Mouse (Mus musculus): ENCODE data around the gene Phactr1. TPM values are rescaled to one million over a fixed set of nuclear protein-coding genes. Genes with fewer than 3 reads are reported as not detected.

The Phactr1 gene
- polyA plus RNA-seq, 1 experiment from 2014 or later, result 5.2 TPM

DNA sequence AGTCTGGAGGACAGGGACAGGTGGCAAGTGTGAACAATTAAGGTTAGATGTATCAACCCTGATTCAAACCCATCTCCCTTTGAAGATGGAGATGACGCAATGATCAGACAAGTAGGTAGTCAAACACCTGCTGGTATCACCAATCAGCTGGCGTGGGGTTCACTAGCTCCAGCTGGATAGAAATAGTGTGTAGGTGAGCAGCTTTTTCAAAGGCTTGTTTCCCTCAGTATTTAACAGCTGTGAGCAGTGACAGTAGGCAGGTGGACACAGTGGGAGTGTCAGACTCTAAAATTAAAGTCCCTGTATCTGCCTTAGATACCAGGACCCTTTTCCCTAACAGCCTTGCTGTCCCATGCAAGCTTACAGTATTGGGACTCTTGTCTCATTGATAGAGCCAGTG lies 221.4 kb downstream of the Phactr1 start:
- no peak overlapping the region for H3K27ac ChIP-seq (ENCODE audit: low read depth)
- no peaks in the 10 kb centered on the region for H3K4me1 ChIP-seq (ENCODE audit: insufficient read depth)
- DNase-seq, result no peak
- TF ChIP-seq CTCF (IDR thresholded peaks at IDR 0.05; ENCODE audit: low read depth), result no peak
- no peaks in the 10 kb centered on the region for H3K36me3 ChIP-seq (ENCODE audit: insufficient read depth)
- no peak overlapping the region for H3K9ac ChIP-seq
- no peaks in the 10 kb centered on the region for H3K9me3 ChIP-seq (ENCODE audit: low read depth, low read length)
- no peak overlapping the region for H3K4me2 ChIP-seq
- no peak for ATAC-seq (ENCODE audit: insufficient read depth)
- 92% methylated on average over 2 of the region's 2 CpGs for WGBS
- no peaks in the 10 kb centered on the region for H3K27me3 ChIP-seq (ENCODE audit: insufficient read depth, low read length)
- H3K4me3 ChIP-seq (ENCODE audit: low read depth, low read length), result no peak overlapping the region

DNA sequence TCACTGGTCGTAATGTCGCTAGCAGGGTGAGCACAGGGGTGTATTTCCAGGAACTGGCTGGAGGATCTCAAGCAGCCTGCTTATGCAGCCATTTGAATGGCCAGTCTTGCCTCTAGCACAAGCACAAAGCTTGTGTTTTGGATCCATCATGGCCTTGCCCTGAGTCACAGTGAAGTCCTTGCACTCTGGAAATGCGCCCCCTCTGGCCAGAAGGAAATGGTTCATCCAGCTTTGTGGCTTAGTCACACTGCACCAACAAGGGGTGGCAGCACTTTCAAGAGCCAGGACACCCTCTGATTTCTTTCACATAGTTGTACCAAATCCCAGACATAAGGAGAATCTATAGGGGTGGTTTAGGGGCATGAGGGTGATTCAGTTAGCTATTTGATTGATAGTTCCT lies 222.4 kb downstream of the Phactr1 start:
- Histone ChIP-seq H3K9ac (no peak overlapping the region), H3K27ac (ENCODE audit: low read depth) (no peak overlapping the region), H3K4me2 (no peak overlapping the region), H3K4me3 (ENCODE audit: low read depth, low read length) (no peak overlapping the region), H3K4me1 (ENCODE audit: insufficient read depth) (no peaks in the 10 kb centered on the region), H3K27me3 (ENCODE audit: insufficient read depth, low read length) (no peaks in the 10 kb centered on the region), H3K9me3 (ENCODE audit: low read depth, low read length) (no peaks in the 10 kb centered on the region), H3K36me3 (ENCODE audit: insufficient read depth) (no peaks in the 10 kb centered on the region)
- peak; percentile 47 for TF ChIP-seq CTCF (IDR thresholded peaks at IDR 0.05; ENCODE audit: low read depth)
- no peak for ATAC-seq (ENCODE audit: insufficient read depth)
- WGBS, result 86% methylated on average over 3 of the region's 3 CpGs
- DNase-seq, result no peak

DNA sequence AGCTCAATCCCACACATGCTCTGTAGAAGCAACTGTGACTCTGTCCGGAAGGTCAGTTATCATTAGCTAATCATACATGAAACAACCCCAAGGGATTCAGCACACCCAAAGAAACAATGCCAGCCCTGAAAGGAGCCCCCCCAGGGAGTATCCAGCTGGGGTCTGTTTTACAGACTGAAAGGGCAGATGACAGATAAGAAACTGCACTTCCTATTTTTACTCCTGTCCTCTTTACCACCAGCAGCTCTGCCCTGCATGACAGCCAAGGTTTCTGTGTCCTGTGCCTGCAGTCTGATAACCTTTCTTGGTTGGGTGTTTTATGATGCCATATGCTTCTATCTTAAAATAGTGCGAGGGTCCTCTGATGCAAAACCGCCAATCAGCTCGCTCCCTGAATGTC lies 225.4 kb downstream of the Phactr1 start:
- TF ChIP-seq CTCF (IDR thresholded peaks at IDR 0.05; ENCODE audit: low read depth), result no peak
- Histone ChIP-seq H3K27ac (ENCODE audit: low read depth) (no peak overlapping the region), H3K9ac (no peak overlapping the region)

DNA sequence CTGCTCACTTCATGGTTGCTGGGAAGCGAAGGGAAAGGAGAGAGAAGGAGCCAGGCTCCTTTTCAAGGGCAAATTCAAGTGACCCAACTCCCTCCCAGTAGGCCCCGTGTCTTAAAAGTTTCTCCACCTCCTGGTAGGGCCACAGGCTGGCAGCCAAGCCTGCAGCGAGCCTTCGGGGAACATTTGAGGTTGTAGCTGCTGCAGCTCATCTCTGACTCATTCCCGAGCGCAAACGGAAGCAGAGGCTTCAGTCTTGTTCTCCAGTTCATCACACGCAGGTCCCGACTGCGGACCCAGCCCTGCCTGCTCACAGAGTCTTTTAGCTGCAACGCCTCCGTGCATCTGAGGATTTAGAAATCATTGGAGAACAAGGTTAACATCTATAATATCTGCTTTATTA lies 226.6 kb downstream of the Phactr1 start:
- Histone ChIP-seq H3K9ac (no peak overlapping the region), H3K4me2 (no peak overlapping the region), H3K4me3 (ENCODE audit: low read depth, low read length) (no peak overlapping the region), H3K4me1 (ENCODE audit: insufficient read depth) (no peaks in the 10 kb centered on the region), H3K9me3 (ENCODE audit: low read depth, low read length) (no peaks in the 10 kb centered on the region), H3K27ac (ENCODE audit: low read depth) (no peak overlapping the region), H3K27me3 (ENCODE audit: insufficient read depth, low read length) (no peaks in the 10 kb centered on the region), H3K36me3 (ENCODE audit: insufficient read depth) (no peaks in the 10 kb centered on the region)
- WGBS, result 83% methylated on average over 12 of the region's 12 CpGs
- ATAC-seq (ENCODE audit: insufficient read depth) (no peak), DNase-seq (no peak)
- no peak for TF ChIP-seq CTCF (IDR thresholded peaks at IDR 0.05; ENCODE audit: low read depth)

More for the DNA sequence above, 225.4 kb downstream of the Phactr1 start:
- WGBS, result 76% methylated on average over 4 of the region's 4 CpGs
- Histone ChIP-seq H3K9me3 (ENCODE audit: low read depth, low read length) (no peaks in the 10 kb centered on the region), H3K4me3 (ENCODE audit: low read depth, low read length) (no peak overlapping the region), H3K4me1 (ENCODE audit: insufficient read depth) (no peaks in the 10 kb centered on the region), H3K27me3 (ENCODE audit: insufficient read depth, low read length) (no peaks in the 10 kb centered on the region), H3K4me2 (no peak overlapping the region), H3K36me3 (ENCODE audit: insufficient read depth) (no peaks in the 10 kb centered on the region)
- DNase-seq (no peak), ATAC-seq (ENCODE audit: insufficient read depth) (no peak)

GRCm38 (mm10) chr13:42915081-42915480 lies 234.7 kb downstream of the Phactr1 start:
- no peak overlapping the region for H3K4me2 ChIP-seq
- no peaks in the 10 kb centered on the region for H3K36me3 ChIP-seq (ENCODE audit: insufficient read depth)
- peaks cover 9% of the 10 kb centered on the region; the same call in 1 of the 2 replicates for H3K4me1 ChIP-seq (ENCODE audit: insufficient read depth)
- H3K4me3 ChIP-seq (ENCODE audit: low read depth, low read length), result no peak overlapping the region
- DNase-seq, result no peak
- H3K27ac ChIP-seq (ENCODE audit: low read depth), result no peak overlapping the region
- peaks cover 6% of the 10 kb centered on the region; the same call in 1 of the 2 replicates for H3K27me3 ChIP-seq (ENCODE audit: insufficient read depth, low read length)
- no peak overlapping the region for H3K9ac ChIP-seq
- WGBS, result 56% methylated on average over 4 of the region's 4 CpGs
- no peak for ATAC-seq (ENCODE audit: insufficient read depth)
- TF ChIP-seq CTCF (IDR thresholded peaks at IDR 0.05; ENCODE audit: low read depth), result no peak
- no peaks in the 10 kb centered on the region for H3K9me3 ChIP-seq (ENCODE audit: low read depth, low read length)

DNA sequence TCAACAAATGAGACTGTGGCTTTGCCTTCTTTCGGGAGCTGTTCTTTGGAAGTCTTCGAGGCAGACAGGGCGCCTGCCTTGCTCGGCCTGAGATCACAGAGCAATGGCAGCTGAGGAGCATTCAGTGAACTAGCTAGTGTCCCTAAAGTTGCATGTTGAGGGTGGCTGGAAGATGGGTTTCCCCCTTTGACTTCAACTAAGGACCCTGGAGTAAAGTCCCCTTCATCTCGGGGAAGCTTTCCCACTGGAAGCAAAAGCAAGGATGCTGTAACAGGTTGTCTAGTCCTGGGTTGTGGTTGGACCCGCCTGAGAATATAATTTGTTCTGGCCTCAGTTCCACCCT lies 235.4 kb downstream of the Phactr1 start:
- Histone ChIP-seq H3K4me2 (peak overlapping the region; percentile 100), H3K9ac (no peak overlapping the region), H3K4me1 (ENCODE audit: insufficient read depth) (peaks cover 9% of the 10 kb centered on the region; the same call in 1 of the 2 replicates), H3K27me3 (ENCODE audit: insufficient read depth, low read length) (peaks cover 6% of the 10 kb centered on the region; the same call in 1 of the 2 replicates), H3K9me3 (ENCODE audit: low read depth, low read length) (no peaks in the 10 kb centered on the region), H3K36me3 (ENCODE audit: insufficient read depth) (no peaks in the 10 kb centered on the region), H3K27ac (ENCODE audit: low read depth) (no peak overlapping the region), H3K4me3 (ENCODE audit: low read depth, low read length) (peak overlapping the region; percentile 64)
- 13% methylated on average over 6 of the region's 6 CpGs for WGBS
- no peak; the same call in 1 of the 2 replicates for ATAC-seq (ENCODE audit: insufficient read depth)
- TF ChIP-seq CTCF (IDR thresholded peaks at IDR 0.05; ENCODE audit: low read depth), result no peak
- no peak for DNase-seq

- Histone ChIP-seq H3K36me3 (ENCODE audit: insufficient read depth) (no peaks in the 10 kb centered on the region), H3K4me3 (ENCODE audit: low read depth, low read length) (peak overlapping the region; percentile 64), H3K9ac (peak overlapping the region; percentile 66), H3K9me3 (ENCODE audit: low read depth, low read length) (no peaks in the 10 kb centered on the region), H3K27ac (ENCODE audit: low read depth) (no peak overlapping the region), H3K4me2 (peak overlapping the region; percentile 100), H3K27me3 (ENCODE audit: insufficient read depth, low read length) (peaks cover 6% of the 10 kb centered on the region; the same call in 1 of the 2 replicates), H3K4me1 (ENCODE audit: insufficient read depth) (peaks cover 9% of the 10 kb centered on the region; the same call in 1 of the 2 replicates)
- peak; percentile 62 for DNase-seq
- no peak for TF ChIP-seq CTCF (IDR thresholded peaks at IDR 0.05; ENCODE audit: low read depth)
- peak; percentile 64 for ATAC-seq (ENCODE audit: insufficient read depth)
- WGBS, result 1% methylated on average over 64 of the region's 74 CpGs
Observed at GRCm38 (mm10) chr13:42916194-42917033, 236.0 kb downstream of the Phactr1 start.

Measured in lung, embryonic 14.5 days (tissue).